Mouse (Mus musculus): ENCODE measurements around the gene Olfr850.

The Olfr850 gene

DNA sequence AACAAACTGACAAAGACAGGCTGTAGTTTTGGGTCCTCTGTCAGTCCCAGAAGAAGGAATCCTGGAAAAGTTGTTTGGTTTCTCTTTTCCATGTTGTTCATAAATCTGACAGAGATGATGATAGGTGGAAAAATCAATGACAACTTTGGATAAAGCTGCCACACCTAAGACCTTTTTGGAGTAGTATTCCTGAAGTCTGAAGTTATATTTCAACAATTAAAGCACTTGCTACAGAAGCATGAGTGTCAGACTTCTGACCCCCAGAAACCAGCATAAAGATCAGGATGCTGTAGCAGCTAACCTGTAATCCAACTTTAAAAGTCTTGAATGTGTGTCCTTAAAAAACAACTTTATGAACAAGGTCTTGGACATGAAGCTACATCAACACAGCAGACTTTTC, at the start of gene Olfr850:
Olfr850 (minus strand) TSS at position 101 of the 400 bp plus-strand sequence.
- DNase-seq: no peak

DNA sequence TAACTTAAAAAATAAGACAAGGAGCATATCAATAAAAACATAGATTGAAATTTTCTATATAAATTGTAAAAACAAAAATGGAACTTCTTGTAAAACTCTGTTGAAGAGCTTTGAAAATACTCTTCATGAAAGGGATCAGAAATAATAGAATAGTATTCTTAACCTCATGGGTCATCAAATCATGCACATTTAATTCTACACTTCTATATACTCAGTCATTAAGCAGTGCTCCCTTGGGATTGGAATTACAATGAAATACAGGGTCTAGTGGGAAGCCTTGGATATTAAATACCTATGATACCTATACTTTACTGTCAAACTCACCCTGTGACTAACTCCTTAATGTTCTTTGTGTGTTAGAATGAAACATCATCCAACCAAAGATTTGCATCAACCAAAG, 14.9 kb upstream of the Olfr850 start, which contains the start of gene Olfr851:
Olfr851 (plus strand) TSS at position 301 of the 400 bp plus-strand sequence.
- DNase-seq: no peak

DNA sequence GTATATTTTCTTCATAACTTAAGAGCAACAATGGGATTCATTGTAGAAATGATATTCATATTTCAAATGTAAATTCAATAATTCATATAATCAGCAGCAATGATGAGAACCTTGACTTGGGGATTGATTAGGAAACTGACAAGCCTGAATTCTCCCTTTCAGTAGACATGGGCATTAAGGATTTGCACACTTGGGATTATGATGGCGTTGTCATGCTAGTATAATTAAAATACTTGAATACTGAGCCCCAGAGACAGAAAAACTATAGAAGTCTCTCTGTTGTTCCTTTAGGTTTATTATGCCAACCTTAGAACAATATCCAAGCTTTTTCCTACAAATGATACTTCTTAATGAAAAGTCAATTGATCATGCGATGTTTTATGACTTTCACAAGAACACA, 38.1 kb downstream of the Olfr850 start, which contains the start of gene Olfr849:
Olfr849 (plus strand) TSS at position 301 of the 400 bp plus-strand sequence.
- DNase-seq: no peak
